In the genomic region with DNA sequence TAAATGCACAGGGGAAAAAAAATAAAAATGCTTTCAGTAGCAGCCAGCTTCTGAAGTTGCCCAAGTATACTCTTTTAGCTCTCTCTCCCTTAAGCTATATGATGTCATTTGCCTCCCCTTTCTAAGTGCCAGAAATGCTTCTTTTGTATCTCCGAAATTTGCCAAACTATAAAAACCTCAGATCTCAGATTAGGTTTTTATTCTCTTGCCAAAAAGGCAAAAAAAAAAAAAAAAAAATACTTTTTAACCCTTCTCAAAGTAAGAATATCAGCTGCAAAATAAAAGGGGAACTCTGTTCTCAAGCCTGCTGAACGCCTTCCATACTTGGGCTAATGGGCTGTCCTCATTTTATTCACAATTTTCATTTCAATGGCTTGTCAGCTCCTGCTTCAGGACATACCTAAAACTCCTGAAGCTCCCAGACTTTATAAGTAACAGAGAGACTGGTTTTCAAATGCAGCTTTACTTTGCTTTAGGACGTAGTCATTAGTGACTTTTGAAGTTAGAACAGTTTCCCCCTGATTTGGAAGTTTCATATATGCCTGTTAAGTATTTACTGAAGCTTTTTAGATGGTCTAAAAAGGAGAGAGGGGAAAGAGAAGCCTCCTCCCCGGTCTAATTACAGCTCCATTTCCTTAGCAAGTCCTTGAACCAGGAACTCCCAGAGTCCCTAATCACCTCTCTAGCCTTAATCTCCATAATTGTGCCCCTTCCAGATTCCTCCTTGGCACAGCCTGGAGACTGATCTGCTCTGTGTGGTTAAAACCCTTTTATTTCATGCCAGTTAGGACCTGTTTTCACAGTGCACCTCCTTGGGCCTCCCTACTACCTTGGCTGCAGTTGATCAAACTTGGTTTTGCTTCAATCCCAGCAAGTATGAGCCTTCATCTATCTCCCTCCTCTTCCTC, we compare ENCODE assay signal across 34 mouse cellular contexts.
DNase-seq lines count a peak whose midpoint lies in the region; ATAC-seq and TF ChIP-seq lines count a peak whose summit lies in the region.
"Had no signal": no experiment of that assay in that cellular context is flagged by ENCODE, and none has a peak within 500 bp of the region (broad histone marks: within the 10 kb centered on the region; RNA-seq: fewer than 3 reads in every experiment).

No protein-coding gene starts in this region.

- no peak for TF ChIP-seq POLR2A in MEL (IDR thresholded peaks at IDR 0.05; ENCODE audit: control insufficient read depth in 1 of 2, insufficient read depth in 1 of 2, low read depth in 1 of 2, low read length in 2 of 2, poor library complexity in 1 of 2)

- H3K4me2 ChIP-seq in forebrain, embryonic 14.5 days (ENCODE audit: low read length), result no peak overlapping the region
- H3K4me2 ChIP-seq in forebrain, postnatal 0 days (ENCODE audit: low read depth), result no peak overlapping the region
- H3K4me2 ChIP-seq in midbrain, embryonic 13.5 days (replicated peaks), result no peak overlapping the region
- H3K4me2 ChIP-seq: embryonic facial prominence, embryonic 12.5 days; heart, embryonic 11.5 days; hindbrain, embryonic 12.5 days; intestine, embryonic 15.5 days; limb, embryonic 12.5 days; liver, embryonic 12.5 days had no signal

- ATAC-seq in forebrain, embryonic 14.5 days, result peak; percentile 80
- no peak for ATAC-seq in forebrain, postnatal 0 days
- no peak for ATAC-seq in midbrain, embryonic 13.5 days
- ATAC-seq: hindbrain, postnatal 0 days; intestine, embryonic 15.5 days; liver, embryonic 12.5 days; liver, postnatal 0 days; lung, postnatal 0 days; midbrain, embryonic 16.5 days; Patski had no signal

- TF ChIP-seq CTCF in forebrain, postnatal 0 days (IDR thresholded peaks at IDR 0.05; ENCODE audit: low read depth), result no peak
- no peak for TF ChIP-seq CTCF in MEL (IDR thresholded peaks at IDR 0.05 in 2 of 3, conservative IDR thresholded peaks at IDR 0.05 in 1 of 3; ENCODE audit: control insufficient read depth in 1 of 3, insufficient read depth in 1 of 3, low read depth in 2 of 3, low read length in 3 of 3, poor library complexity in 1 of 3, severe bottlenecking in 1 of 3)

- WGBS in forebrain, embryonic 14.5 days, result 21% methylated on average over 4 of the region's 4 CpGs
- WGBS in forebrain, postnatal 0 days, result 25% methylated on average over 4 of the region's 4 CpGs
- 62% methylated on average over 4 of the region's 4 CpGs for WGBS in embryonic facial prominence, embryonic 10.5 days
- WGBS in midbrain, embryonic 13.5 days, result 75% methylated on average over 4 of the region's 4 CpGs

- no peaks in the 10 kb centered on the region for H3K27me3 ChIP-seq in forebrain, embryonic 14.5 days (replicated peaks; ENCODE audit: control insufficient read depth, insufficient read depth, low read length)
- no peaks in the 10 kb centered on the region for H3K27me3 ChIP-seq in forebrain, postnatal 0 days (ENCODE audit: insufficient read depth, low read length)
- H3K27me3 ChIP-seq in MEL (ENCODE audit: control insufficient read depth in 1 of 2, insufficient read depth in 2 of 2, low read length in 2 of 2), result no peaks in the 10 kb centered on the region
- H3K27me3 ChIP-seq in embryonic facial prominence, embryonic 10.5 days (replicated peaks; ENCODE audit: low read depth, poor library complexity, severe bottlenecking), result no peaks in the 10 kb centered on the region
- H3K27me3 ChIP-seq in midbrain, embryonic 13.5 days, result no peaks in the 10 kb centered on the region
- H3K27me3 ChIP-seq: embryonic facial prominence, embryonic 12.5 days; hindbrain, embryonic 12.5 days; intestine, embryonic 15.5 days; limb, embryonic 12.5 days; liver, embryonic 12.5 days; Patski had no signal

- H3K9ac ChIP-seq in forebrain, embryonic 14.5 days (ENCODE audit: low read length), result no peak overlapping the region
- H3K9ac ChIP-seq in forebrain, postnatal 0 days, result no peak overlapping the region
- no peak overlapping the region for H3K9ac ChIP-seq in MEL (ENCODE audit: control insufficient read depth, low read depth, low read length, poor library complexity, severe bottlenecking)
- no peak overlapping the region for H3K9ac ChIP-seq in midbrain, embryonic 13.5 days (replicated peaks)
- H3K9ac ChIP-seq: embryonic facial prominence, embryonic 12.5 days; hindbrain, embryonic 12.5 days; intestine, embryonic 15.5 days; limb, embryonic 12.5 days; liver, embryonic 12.5 days; liver, postnatal 0 days had no signal

- no peaks in the 10 kb centered on the region for H3K4me1 ChIP-seq in forebrain, embryonic 14.5 days (ENCODE audit: control insufficient read depth, insufficient read depth, low read length)
- H3K4me1 ChIP-seq in forebrain, postnatal 0 days (ENCODE audit: insufficient read depth), result no peaks in the 10 kb centered on the region
- H3K4me1 ChIP-seq in MEL (ENCODE audit: control insufficient read depth in 1 of 2, insufficient read depth in 2 of 2, low read length in 2 of 2), result no peaks in the 10 kb centered on the region
- 0 out of 2 replicates have a peak, but pooled peaks cover 5% of the 10 kb centered on the region for H3K4me1 ChIP-seq in embryonic facial prominence, embryonic 10.5 days
- no peaks in the 10 kb centered on the region for H3K4me1 ChIP-seq in midbrain, embryonic 13.5 days (replicated peaks)
- H3K4me1 ChIP-seq: embryonic facial prominence, embryonic 12.5 days; hindbrain, embryonic 12.5 days; intestine, embryonic 15.5 days; limb, embryonic 12.5 days; liver, embryonic 12.5 days; midbrain, embryonic 10.5 days had no signal

- H3K36me3 ChIP-seq in forebrain, embryonic 14.5 days (ENCODE audit: control insufficient read depth, insufficient read depth, low read length), result no peaks in the 10 kb centered on the region
- no peaks in the 10 kb centered on the region for H3K36me3 ChIP-seq in forebrain, postnatal 0 days (ENCODE audit: insufficient read depth)
- H3K36me3 ChIP-seq in MEL (ENCODE audit: control insufficient read depth in 1 of 2, insufficient read depth in 2 of 2, low read length in 2 of 2), result no peaks in the 10 kb centered on the region
- no peaks in the 10 kb centered on the region for H3K36me3 ChIP-seq in embryonic facial prominence, embryonic 10.5 days (replicated peaks)
- H3K36me3 ChIP-seq in midbrain, embryonic 13.5 days, result no peaks in the 10 kb centered on the region
- H3K36me3 ChIP-seq: embryonic facial prominence, embryonic 12.5 days; G1E; hindbrain, embryonic 12.5 days; intestine, embryonic 15.5 days; limb, embryonic 12.5 days; liver, embryonic 12.5 days; midbrain, embryonic 10.5 days had no signal

- 0 out of 2 replicates have a peak overlapping the region, but pooled peaks have one; percentile 1 for H3K27ac ChIP-seq in forebrain, embryonic 14.5 days (ENCODE audit: low read depth, low read length)
- no peak overlapping the region for H3K27ac ChIP-seq in forebrain, postnatal 0 days (ENCODE audit: low read depth, low read length)
- H3K27ac ChIP-seq in MEL (ENCODE audit: control insufficient read depth, low read depth, low read length), result no peak overlapping the region
- H3K27ac ChIP-seq in embryonic facial prominence, embryonic 10.5 days (replicated peaks), result no peak overlapping the region
- no peak overlapping the region for H3K27ac ChIP-seq in midbrain, embryonic 13.5 days
- H3K27ac ChIP-seq: embryonic facial prominence, embryonic 12.5 days; hindbrain, embryonic 12.5 days; hindbrain, postnatal 0 days; intestine, embryonic 15.5 days; kidney, postnatal 0 days; limb, embryonic 12.5 days; liver, embryonic 12.5 days; macrophage; midbrain, embryonic 10.5 days had no signal

- TF ChIP-seq RAD21 in MEL (IDR thresholded peaks at IDR 0.05; ENCODE audit: low read depth, low read length), result no peak

- DNase-seq in forebrain, embryonic 14.5 days (ENCODE audit: low spot score), result peak; percentile 71
- no peak for DNase-seq in forebrain, postnatal 0 days
- peak; percentile 21 for DNase-seq in MEL (ENCODE audit: low read depth, low spot score)
- DNase-seq in embryonic facial prominence, embryonic 10.5 days (ENCODE audit: low spot score), result peak; percentile 8
- peak; percentile 28 for DNase-seq in gonadal fat pad, adult 2 months (ENCODE audit: low read depth)
- no peak for DNase-seq in cerebellum, postnatal 14 days
- DNase-seq: adrenal gland, postnatal 10 days; cerebellum, adult 18-20 months; cerebellum, postnatal 10 days; gastrocnemius, postnatal 25 days; heart, adult 18-20 months; heart, postnatal 36 days; kidney, adult 2 months; layer of hippocampus, adult 9-11 months; liver, postnatal 0 days; right cerebral cortex, postnatal 25 days; thymus, adult 18-20 months; thymus, postnatal 25 days had no signal

- 0 out of 4 replicates have a peak, but pooled peaks of 1 of the 2 experiments have one; percentile 21 for TF ChIP-seq EP300 in MEL (IDR thresholded peaks at IDR 0.05; ENCODE audit: low read depth in 1 of 2, low read length in 2 of 2)

- no peak overlapping the region for H3K4me3 ChIP-seq in forebrain, embryonic 14.5 days (ENCODE audit: low read depth, low read length)
- no peak overlapping the region for H3K4me3 ChIP-seq in forebrain, postnatal 0 days (ENCODE audit: low read depth, low read length)
- no peak overlapping the region for H3K4me3 ChIP-seq in MEL (ENCODE audit: control insufficient read depth in 1 of 2, insufficient read depth in 1 of 2, low read depth in 2 of 2, low read length in 2 of 2)
- no peak overlapping the region for H3K4me3 ChIP-seq in embryonic facial prominence, embryonic 10.5 days
- no peak overlapping the region for H3K4me3 ChIP-seq in midbrain, embryonic 13.5 days (replicated peaks)
- H3K4me3 ChIP-seq: embryonic facial prominence, embryonic 12.5 days; erythroblast, embryonic 14.5 days; hindbrain, embryonic 12.5 days; intestine, embryonic 15.5 days; limb, embryonic 12.5 days; liver, embryonic 12.5 days; midbrain, embryonic 10.5 days had no signal

- no peaks in the 10 kb centered on the region for H3K79me2 ChIP-seq in MEL (ENCODE audit: control insufficient read depth, insufficient read depth, low read length, poor library complexity)

- H3K9me3 ChIP-seq in forebrain, embryonic 14.5 days (replicated peaks; ENCODE audit: control insufficient read depth, low read length), result no peaks in the 10 kb centered on the region
- no peaks in the 10 kb centered on the region for H3K9me3 ChIP-seq in forebrain, postnatal 0 days (ENCODE audit: low read length)
- no peaks in the 10 kb centered on the region for H3K9me3 ChIP-seq in MEL (replicated peaks; ENCODE audit: insufficient read depth, low read length)
- no peaks in the 10 kb centered on the region for H3K9me3 ChIP-seq in embryonic facial prominence, embryonic 10.5 days
- no peaks in the 10 kb centered on the region for H3K9me3 ChIP-seq in midbrain, embryonic 13.5 days
- H3K9me3 ChIP-seq: embryonic facial prominence, embryonic 12.5 days; G1E; hindbrain, embryonic 12.5 days; intestine, embryonic 15.5 days; limb, embryonic 12.5 days; liver, embryonic 12.5 days; midbrain, embryonic 10.5 days had no signal

TF ChIP-seq in MEL, 35 proteins besides CTCF, POLR2A, EP300 and RAD21 (continues in another document):
- peak; percentile 45; the same call in 1 of the 2 replicates for TF ChIP-seq ETS1 (IDR thresholded peaks at IDR 0.05; ENCODE audit: low read depth, low read length)
- TF ChIP-seq BHLHE40 (IDR thresholded peaks at IDR 0.05; ENCODE audit: borderline replicate concordance, low read depth, low read length), result no peak
- no peak for TF ChIP-seq TCF12 (IDR thresholded peaks at IDR 0.05; ENCODE audit: low read depth, low read length)
- no peak for TF ChIP-seq ZKSCAN1 (IDR thresholded peaks at IDR 0.05; ENCODE audit: low read depth, low read length)
- peak; percentile 64 for TF ChIP-seq ZNF384 (IDR thresholded peaks at IDR 0.05; ENCODE audit: low read depth, low read length)
- no peak for TF ChIP-seq CHD2 (IDR thresholded peaks at IDR 0.05; ENCODE audit: low read length)

Comparison
In these comparisons a context has a peak if more than half of its experiments do, and no peak if none do; other contexts are left out.
1. DNase-seq: peak in forebrain, embryonic 14.5 days (single experiment), MEL (single experiment), embryonic facial prominence, embryonic 10.5 days (single experiment) and gonadal fat pad, adult 2 months (single experiment); none in forebrain, postnatal 0 days (single experiment) and cerebellum, postnatal 14 days (0 of 2).